Mouse (Mus musculus): Measurements from ENCODE around the gene Amdhd1. TPM values are rescaled to one million over a fixed set of nuclear protein-coding genes. Genes with fewer than 3 reads are reported as not detected.

The Amdhd1 gene
- polyA plus RNA-seq (2016; fragmentation: Nextera tagmentation; extraction: Ambion mirVana), result 0.19 and 0.24 TPM in 2 replicates

GRCm38 (mm10) chr10:93539775-93540430, at the start of gene Amdhd1:
Amdhd1 (minus strand) TSS chr10:93540033.
- WGBS, result 5% methylated on average over 35 of the region's 35 CpGs
- DNase-seq (ENCODE audit: low spot score), result peak; percentile 89
- H3K4me3 ChIP-seq, result peak within 1 kb of the TSS; percentile 55
- peak within 1 kb of the TSS; percentile 75 for H3K27ac ChIP-seq
- peaks cover 25% of the 10 kb centered on the region for H3K27me3 ChIP-seq (ENCODE audit: insufficient read depth, poor library complexity, severe bottlenecking)
- no peaks in the 10 kb centered on the region for H3K36me3 ChIP-seq
- H3K9me3 ChIP-seq, result no peaks in the 10 kb centered on the region
- H3K4me1 ChIP-seq (replicated peaks), result peaks cover 20% of the 10 kb centered on the region

DNA sequence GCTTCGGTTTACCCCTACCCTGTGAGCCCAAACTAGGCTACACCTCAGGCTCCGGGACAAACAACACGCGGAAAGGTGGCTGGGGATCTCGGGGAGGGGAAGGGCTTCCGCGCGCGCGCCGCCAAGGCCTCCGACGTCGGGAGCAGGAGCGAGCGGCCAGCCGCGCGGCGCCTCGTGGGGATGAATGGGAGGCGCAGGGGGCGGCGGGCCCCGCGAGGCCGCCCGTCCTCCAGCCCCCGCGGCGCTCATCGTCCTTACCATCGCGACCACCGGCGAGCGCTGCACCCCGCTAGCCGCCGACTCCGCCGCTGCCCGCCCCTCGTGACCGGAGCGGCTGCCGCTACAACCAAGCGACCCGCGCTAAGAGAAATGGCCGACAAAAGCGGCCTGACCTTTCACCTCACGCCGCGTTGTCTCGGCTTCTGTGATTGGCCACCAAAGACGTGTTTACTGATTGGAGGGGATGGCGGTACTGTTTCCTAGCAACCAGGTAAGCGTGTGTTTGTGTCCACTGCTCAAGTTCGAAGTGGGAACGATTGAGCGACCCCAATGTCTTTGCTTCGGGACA, 49.5 kb upstream of the Amdhd1 start, which contains the start of gene Snrpf:
TSS of gene Snrpf (minus strand) at position 426 of the 568 bp plus-strand sequence.
- DNase-seq (ENCODE audit: low spot score), result peak; percentile 94
- Histone ChIP-seq H3K9me3 (no peaks in the 10 kb centered on the region), H3K4me1 (replicated peaks) (peaks cover 18% of the 10 kb centered on the region), H3K27ac (peak within 1 kb of the TSS; percentile 97), H3K4me3 (peak within 1 kb of the TSS; percentile 87), H3K27me3 (ENCODE audit: insufficient read depth, poor library complexity, severe bottlenecking) (no peaks in the 10 kb centered on the region), H3K36me3 (peaks cover 36% of the 10 kb centered on the region)
- WGBS, result under 1% methylated on average over 63 of the region's 63 CpGs

DNA sequence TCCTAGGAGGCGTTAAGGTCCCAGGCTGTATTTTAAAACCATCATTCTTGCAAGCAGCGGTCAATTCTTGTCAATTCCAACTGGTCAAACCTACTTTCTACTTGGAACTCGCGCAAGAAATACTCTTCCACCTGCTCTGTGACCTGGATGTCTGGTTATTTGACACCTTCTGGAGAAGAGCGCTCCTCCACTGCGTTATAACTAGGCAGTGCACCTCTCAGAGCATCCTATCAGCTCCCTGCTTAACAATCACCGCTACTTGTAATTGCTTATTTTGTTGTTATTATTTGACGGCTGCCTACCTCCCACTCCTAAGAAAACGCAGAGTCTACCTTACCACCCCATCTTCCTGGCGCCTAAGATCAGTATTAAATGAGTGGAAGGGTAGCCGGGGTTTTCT, 49.0 kb upstream of the Amdhd1 start:
- Histone ChIP-seq H3K4me3 (peak overlapping the region; percentile 87), H3K9me3 (no peaks in the 10 kb centered on the region), H3K27me3 (ENCODE audit: insufficient read depth, poor library complexity, severe bottlenecking) (no peaks in the 10 kb centered on the region), H3K36me3 (peaks cover 40% of the 10 kb centered on the region), H3K4me1 (replicated peaks) (peaks cover 16% of the 10 kb centered on the region), H3K27ac (peak overlapping the region; percentile 97)
- 3% methylated on average over 11 of the region's 11 CpGs for WGBS
- DNase-seq (ENCODE audit: low spot score), result no peak

DNA sequence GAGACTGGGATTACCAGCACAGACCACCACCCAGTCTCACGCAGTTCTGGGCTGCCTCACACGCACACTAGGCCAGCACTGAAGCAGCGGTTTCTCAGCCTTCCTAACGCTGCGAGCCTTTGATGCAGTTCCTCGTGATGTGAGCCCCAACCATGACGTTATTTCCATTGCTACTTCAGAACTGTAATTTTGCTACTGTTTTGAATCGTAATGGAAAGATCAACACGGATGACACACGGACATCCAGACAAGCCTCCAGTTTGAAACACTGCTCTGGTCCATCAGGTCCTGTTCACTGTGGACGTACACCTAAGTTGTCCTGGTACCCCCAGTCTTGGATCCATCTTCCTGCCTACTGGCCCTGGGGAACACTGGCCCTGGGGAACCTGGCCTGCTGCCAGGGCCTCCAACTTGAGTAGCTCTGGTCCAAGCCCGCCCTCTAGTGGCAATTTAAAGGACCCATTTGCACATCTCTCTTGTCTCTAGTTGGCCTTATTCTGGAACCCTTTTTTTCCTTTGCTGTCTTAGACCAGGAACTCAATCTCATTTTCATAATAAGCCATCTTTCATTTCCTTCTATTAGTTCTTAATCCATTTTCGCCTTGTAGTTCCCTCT, 37.5 kb upstream of the Amdhd1 start:
- no peaks in the 10 kb centered on the region for H3K9me3 ChIP-seq
- H3K27me3 ChIP-seq (ENCODE audit: insufficient read depth, poor library complexity, severe bottlenecking), result no peaks in the 10 kb centered on the region
- no peak overlapping the region for H3K27ac ChIP-seq
- no peak overlapping the region for H3K4me3 ChIP-seq
- H3K4me1 ChIP-seq (replicated peaks), result no peaks in the 10 kb centered on the region
- 69% methylated on average over 13 of the region's 13 CpGs for WGBS
- peaks cover 24% of the 10 kb centered on the region for H3K36me3 ChIP-seq
- peak; percentile 66 for DNase-seq (ENCODE audit: low spot score)

GRCm38 (mm10) chr10:93575960-93576359, 36.1 kb upstream of the Amdhd1 start:
- Histone ChIP-seq H3K9me3 (no peaks in the 10 kb centered on the region), H3K36me3 (peaks cover 14% of the 10 kb centered on the region; the same call in 1 of the 2 replicates), H3K27ac (no peak overlapping the region), H3K4me3 (no peak overlapping the region), H3K4me1 (replicated peaks) (no peaks in the 10 kb centered on the region), H3K27me3 (ENCODE audit: insufficient read depth, poor library complexity, severe bottlenecking) (no peaks in the 10 kb centered on the region)
- 92% methylated on average over 8 of the region's 8 CpGs for WGBS
- no peak for DNase-seq (ENCODE audit: low spot score)

DNA sequence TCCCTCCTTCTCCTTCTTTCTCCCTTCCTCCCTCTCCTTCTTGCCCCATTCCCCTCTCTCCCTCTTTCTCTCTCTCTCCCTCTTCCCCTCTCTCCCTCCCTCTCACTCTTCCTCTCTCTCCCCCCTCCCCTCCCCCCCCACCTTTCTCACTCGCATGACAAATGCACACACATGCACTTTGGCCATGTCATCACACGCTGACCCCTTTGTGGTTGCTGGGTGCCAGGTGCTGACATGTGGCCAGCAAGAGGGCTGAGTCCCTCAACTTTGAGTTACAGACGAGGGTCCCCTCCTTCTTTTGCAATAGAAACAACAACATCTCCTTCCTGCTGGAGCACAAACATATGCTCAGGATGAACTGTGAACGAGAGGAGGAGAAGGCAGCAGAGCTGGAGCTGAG, 35.1 kb upstream of the Amdhd1 start:
- peaks cover 6% of the 10 kb centered on the region; the same call in 1 of the 2 replicates for H3K36me3 ChIP-seq
- H3K9me3 ChIP-seq, result no peaks in the 10 kb centered on the region
- H3K27me3 ChIP-seq (ENCODE audit: insufficient read depth, poor library complexity, severe bottlenecking), result no peaks in the 10 kb centered on the region
- no peak for DNase-seq (ENCODE audit: low spot score)
- H3K4me1 ChIP-seq (replicated peaks), result no peaks in the 10 kb centered on the region
- no peak overlapping the region for H3K4me3 ChIP-seq
- WGBS, result 67% methylated on average over 4 of the region's 4 CpGs
- no peak overlapping the region for H3K27ac ChIP-seq

DNA sequence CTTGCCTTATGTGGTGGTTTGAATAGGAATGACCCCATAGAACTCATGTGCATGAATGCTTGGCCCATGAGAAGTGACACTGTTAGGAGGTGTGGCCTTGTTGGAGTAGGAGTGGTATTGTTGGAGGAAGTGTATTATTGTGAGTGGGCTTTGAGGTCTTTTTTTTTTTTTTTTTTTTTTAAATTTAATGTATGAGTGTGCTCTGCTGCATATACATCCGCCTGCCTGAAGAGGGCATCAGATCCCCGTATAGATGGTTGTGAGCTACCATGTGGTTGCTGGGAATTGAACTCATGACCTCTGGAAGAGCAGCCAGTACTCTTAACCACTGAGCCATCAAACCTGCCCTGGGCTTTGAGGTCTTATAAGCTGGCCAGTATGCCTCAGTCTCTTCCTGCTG, 32.4 kb upstream of the Amdhd1 start:
- H3K4me3 ChIP-seq, result no peak overlapping the region
- DNase-seq (ENCODE audit: low spot score), result no peak
- H3K4me1 ChIP-seq (replicated peaks), result no peaks in the 10 kb centered on the region
- H3K27ac ChIP-seq, result no peak overlapping the region
- H3K9me3 ChIP-seq, result no peaks in the 10 kb centered on the region
- H3K36me3 ChIP-seq, result no peaks in the 10 kb centered on the region
- WGBS, result 47% methylated on average over 2 of the region's 2 CpGs
- no peaks in the 10 kb centered on the region for H3K27me3 ChIP-seq (ENCODE audit: insufficient read depth, poor library complexity, severe bottlenecking)

DNA sequence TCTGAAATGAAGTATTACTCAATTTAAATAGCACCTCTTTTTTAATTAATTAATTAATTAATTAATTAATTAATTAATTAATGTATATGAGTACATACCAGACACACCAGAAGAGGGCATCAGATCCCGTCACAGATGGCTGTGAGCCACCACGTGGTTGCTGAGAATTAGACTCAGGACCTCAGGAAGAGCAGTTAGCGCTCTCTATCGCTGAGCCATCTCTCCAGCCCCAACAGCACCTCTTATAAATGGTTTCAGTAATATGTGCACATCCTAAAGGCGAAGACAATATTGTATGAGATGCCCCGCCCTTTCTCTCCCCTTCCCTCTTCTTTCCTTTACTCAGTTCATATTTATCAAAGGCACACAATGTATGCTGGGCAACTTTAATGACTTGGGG, 28.8 kb upstream of the Amdhd1 start:
- no peak overlapping the region for H3K4me3 ChIP-seq
- DNase-seq (ENCODE audit: low spot score), result no peak
- H3K27ac ChIP-seq, result no peak overlapping the region
- H3K9me3 ChIP-seq, result no peaks in the 10 kb centered on the region
- 85% methylated on average over 6 of the region's 6 CpGs for WGBS
- no peaks in the 10 kb centered on the region for H3K36me3 ChIP-seq
- H3K4me1 ChIP-seq (replicated peaks), result no peaks in the 10 kb centered on the region
- H3K27me3 ChIP-seq (ENCODE audit: insufficient read depth, poor library complexity, severe bottlenecking), result no peaks in the 10 kb centered on the region

DNA sequence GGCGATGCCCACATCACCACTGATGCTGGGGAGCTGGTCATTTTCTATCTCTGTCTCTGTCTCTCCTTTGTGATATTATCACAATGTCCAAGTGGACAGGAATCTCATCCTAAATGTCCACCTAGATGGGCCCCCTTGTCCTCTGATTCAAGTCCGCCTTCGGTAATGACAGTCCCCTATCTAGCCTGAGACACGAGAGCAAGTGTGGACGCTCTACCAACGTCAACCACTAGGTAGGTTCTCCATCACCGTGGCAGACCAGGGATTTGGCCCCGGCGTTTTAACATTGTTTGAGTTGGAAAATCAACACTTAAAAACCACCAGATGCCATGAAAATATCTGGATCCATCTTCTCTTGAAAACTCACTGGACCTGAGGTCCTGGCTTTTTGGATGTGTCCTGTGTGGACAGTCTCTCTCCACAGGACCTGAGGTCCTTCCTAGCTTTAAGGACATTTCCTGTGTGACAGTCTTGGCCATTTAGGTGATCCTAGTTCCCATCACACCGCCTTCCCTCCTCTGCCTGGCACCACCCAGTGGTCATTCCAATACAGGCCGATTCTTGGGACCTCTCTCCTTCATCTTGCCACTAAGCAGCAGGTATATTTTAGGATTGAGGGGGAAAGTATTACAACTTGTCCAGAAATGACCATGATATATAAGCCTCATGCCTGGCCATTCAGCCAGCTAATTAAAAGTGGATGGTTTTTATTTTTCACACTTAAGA, 28.2 kb upstream of the Amdhd1 start:
- H3K4me3 ChIP-seq, result no peak overlapping the region
- no peak for DNase-seq (ENCODE audit: low spot score)
- no peaks in the 10 kb centered on the region for H3K27me3 ChIP-seq (ENCODE audit: insufficient read depth, poor library complexity, severe bottlenecking)
- 89% methylated on average over 11 of the region's 11 CpGs for WGBS
- H3K36me3 ChIP-seq, result no peaks in the 10 kb centered on the region
- no peaks in the 10 kb centered on the region for H3K4me1 ChIP-seq (replicated peaks)
- no peak overlapping the region for H3K27ac ChIP-seq
- no peaks in the 10 kb centered on the region for H3K9me3 ChIP-seq

DNA sequence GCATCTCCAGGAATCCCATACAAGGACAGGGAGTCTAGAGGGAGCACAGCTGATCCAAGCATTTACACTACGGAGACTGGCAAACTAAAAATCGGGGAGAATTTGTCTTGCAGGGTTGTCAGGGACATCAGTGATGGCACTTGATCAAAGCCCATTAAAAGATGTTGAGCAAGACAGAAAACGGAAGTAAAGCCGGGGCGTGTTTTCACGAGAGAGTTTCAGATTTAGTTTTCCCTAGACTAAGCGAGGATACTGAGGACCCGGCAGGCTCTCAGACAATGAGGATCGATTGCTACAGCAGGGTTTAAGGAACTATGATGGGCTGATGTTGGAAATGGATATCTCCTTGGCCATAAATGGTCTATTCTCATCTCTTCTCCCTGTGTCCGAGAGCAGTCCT, 27.2 kb upstream of the Amdhd1 start:
- WGBS, result 92% methylated on average over 10 of the region's 10 CpGs
- no peak for DNase-seq (ENCODE audit: low spot score)
- no peaks in the 10 kb centered on the region for H3K9me3 ChIP-seq
- H3K27ac ChIP-seq, result no peak overlapping the region
- no peaks in the 10 kb centered on the region for H3K27me3 ChIP-seq (ENCODE audit: insufficient read depth, poor library complexity, severe bottlenecking)
- H3K36me3 ChIP-seq, result no peaks in the 10 kb centered on the region
- H3K4me3 ChIP-seq, result no peak overlapping the region
- H3K4me1 ChIP-seq (replicated peaks), result no peaks in the 10 kb centered on the region

- H3K27me3 ChIP-seq (ENCODE audit: insufficient read depth, poor library complexity, severe bottlenecking), result no peaks in the 10 kb centered on the region
- 89% methylated on average over 14 of the region's 14 CpGs for WGBS
Observed at GRCm38 (mm10) chr10:93564518-93565090, 24.8 kb upstream of the Amdhd1 start.

DNA sequence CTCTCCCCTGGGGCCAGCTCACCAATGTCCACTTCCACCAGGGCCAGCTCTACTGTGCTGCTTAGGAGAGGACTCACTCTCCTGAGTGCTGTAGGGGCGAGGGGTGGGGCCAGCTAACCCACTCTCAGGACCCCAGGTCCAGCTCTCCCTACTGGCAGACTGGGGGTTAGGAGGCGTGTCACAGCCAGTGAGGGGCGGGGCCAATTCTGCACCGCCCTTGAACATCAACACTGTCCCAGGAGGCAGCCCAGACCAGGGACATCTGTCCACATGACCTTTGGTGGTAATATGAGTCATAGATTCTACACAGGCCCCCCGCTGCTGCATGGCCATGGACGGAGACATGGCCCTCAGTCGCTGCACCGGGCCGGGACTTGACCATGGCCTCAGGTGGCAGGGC, 20.0 kb upstream of the Amdhd1 start:
- H3K27me3 ChIP-seq (ENCODE audit: insufficient read depth, poor library complexity, severe bottlenecking), result no peaks in the 10 kb centered on the region
- no peak for DNase-seq (ENCODE audit: low spot score)
- 58% methylated on average over 9 of the region's 9 CpGs for WGBS

More at GRCm38 (mm10) chr10:93564518-93565090, 24.8 kb upstream of the Amdhd1 start:
- no peak overlapping the region for H3K4me3 ChIP-seq
- H3K4me1 ChIP-seq (replicated peaks), result 0 out of 2 replicates have a peak, but pooled peaks cover 4% of the 10 kb centered on the region
- no peak overlapping the region for H3K27ac ChIP-seq
- H3K36me3 ChIP-seq, result no peaks in the 10 kb centered on the region
- H3K9me3 ChIP-seq, result no peaks in the 10 kb centered on the region
- no peak for DNase-seq (ENCODE audit: low spot score)

More for the DNA sequence above, 20.0 kb upstream of the Amdhd1 start:
- Histone ChIP-seq H3K4me1 (replicated peaks) (0 out of 2 replicates have a peak, but pooled peaks cover 7% of the 10 kb centered on the region), H3K4me3 (no peak overlapping the region), H3K9me3 (no peaks in the 10 kb centered on the region), H3K27ac (no peak overlapping the region; the same call in 1 of the 2 replicates), H3K36me3 (no peaks in the 10 kb centered on the region)
